Mouse (Mus musculus): ENCODE results near the gene Acp5.
"Not testable (repeated sequence)": the region's sequence is repeated elsewhere in the genome, so short reads cannot be mapped to it uniquely, and the experiment has no call there.

The Acp5 gene

GRCm38 (mm10) chr9:22135644-22136390 is at the start of gene Acp5:
Gene Acp5, minus strand, starts transcription at chr9:22135711.
- DNase-seq: no peak

- no peak for DNase-seq
These were observed 36.8 kb upstream of the Acp5 start for GRCm38 (mm10) chr9:22172318-22172717.

GRCm38 (mm10) chr9:22169327-22169726 is 33.8 kb upstream of the Acp5 start:
- DNase-seq: no peak

- DNase-seq: no peak
These were observed 32.2 kb upstream of the Acp5 start for GRCm38 (mm10) chr9:22167751-22168150.

GRCm38 (mm10) chr9:22166686-22167085 is 31.2 kb upstream of the Acp5 start:
- DNase-seq: no peak

GRCm38 (mm10) chr9:22165964-22166363 is 30.5 kb upstream of the Acp5 start:
- no peak for DNase-seq

- no peak for DNase-seq
These were observed 29.5 kb upstream of the Acp5 start for GRCm38 (mm10) chr9:22164711-22165668.

- DNase-seq: no peak
These were observed 27.4 kb upstream of the Acp5 start for GRCm38 (mm10) chr9:22162912-22163311.

- DNase-seq: no peak
These were observed 26.8 kb upstream of the Acp5 start for GRCm38 (mm10) chr9:22162305-22162704.

GRCm38 (mm10) chr9:22161299-22161698 is 25.8 kb upstream of the Acp5 start:
- no peak for DNase-seq

GRCm38 (mm10) chr9:22157516-22158265 is 22.2 kb upstream of the Acp5 start:
- DNase-seq: no peak

- peak; percentile 98 for DNase-seq
These were observed 21.2 kb upstream of the Acp5 start, which contains the start of gene Pigyl for GRCm38 (mm10) chr9:22156497-22157245. Gene Pigyl, plus strand, starts transcription at chr9:22156846.

- DNase-seq: peak; percentile 53
These were observed 20.1 kb upstream of the Acp5 start for GRCm38 (mm10) chr9:22155614-22156013.

GRCm38 (mm10) chr9:22153810-22154209 is 18.3 kb upstream of the Acp5 start:
- no peak for DNase-seq

GRCm38 (mm10) chr9:22150946-22151345 is 15.4 kb upstream of the Acp5 start:
- no peak for DNase-seq

GRCm38 (mm10) chr9:22150249-22150693 is 14.8 kb upstream of the Acp5 start:
- DNase-seq: not testable (repeated sequence)

GRCm38 (mm10) chr9:22149426-22150248 is 14.1 kb upstream of the Acp5 start:
- peak; percentile 72 for DNase-seq

- DNase-seq: no peak
These were observed 8.9 kb upstream of the Acp5 start for GRCm38 (mm10) chr9:22144304-22144965.

GRCm38 (mm10) chr9:22143108-22144037 is 7.9 kb upstream of the Acp5 start:
- DNase-seq: peak; percentile 61
